Mouse (Mus musculus) cerebellum, postnatal 14 days (tissue): Measurements from ENCODE around the gene Ndufa5.

Experiments
- DNase-seq, 2 experiments: peaks; one replicate each; pipeline ENCODE4 v3.0.0; 2021; ENCODE audit warnings: mixed read lengths in 2 of 2

The Ndufa5 gene

DNA sequence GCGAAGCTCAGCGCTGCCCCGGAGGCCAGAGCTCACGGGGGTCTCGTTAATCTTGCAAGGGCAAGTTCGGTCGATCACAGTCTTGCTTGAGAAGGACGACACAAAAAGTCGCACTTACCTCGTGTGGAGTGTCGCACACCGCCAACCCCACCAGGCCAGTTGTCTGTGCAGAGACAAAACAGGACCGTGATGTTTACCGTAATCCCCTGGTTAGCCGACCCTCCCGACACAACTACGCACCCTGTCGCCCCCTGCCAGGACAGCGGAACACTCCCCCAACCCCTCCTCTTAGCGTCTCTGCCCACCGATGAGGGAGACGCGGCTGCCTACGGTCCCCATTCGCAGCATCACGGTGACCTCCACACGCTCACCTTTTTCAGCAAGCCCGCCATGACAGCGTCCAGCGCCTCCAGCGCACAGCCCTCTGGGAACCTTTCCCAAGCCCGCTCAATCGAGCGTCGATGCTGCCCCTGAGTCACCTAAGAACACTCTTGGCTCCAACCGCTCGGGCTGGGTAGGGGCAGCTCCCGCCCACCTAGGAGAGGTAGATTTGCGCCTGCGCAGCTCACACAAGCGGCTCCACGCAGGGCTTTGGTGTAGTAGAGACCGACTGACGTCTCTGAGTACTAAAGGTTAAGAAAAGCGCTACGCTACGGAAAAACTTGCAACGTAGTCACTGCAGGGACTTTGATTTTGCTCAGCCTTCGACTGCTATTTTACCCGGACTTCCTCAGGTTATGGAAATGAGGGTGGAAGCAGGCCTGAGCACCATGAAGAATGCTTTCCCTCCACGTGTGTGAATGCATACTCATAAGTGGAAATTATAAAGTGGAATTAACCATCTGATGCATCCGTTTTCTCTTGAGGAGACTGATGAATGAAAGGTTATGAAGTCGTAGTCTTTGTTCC is at the start of gene Ndufa5:
Gene Ndufa5 (minus strand): TSS at position 859 of the 909 bp plus-strand sequence.
- DNase-seq = peak; percentile 94

DNA sequence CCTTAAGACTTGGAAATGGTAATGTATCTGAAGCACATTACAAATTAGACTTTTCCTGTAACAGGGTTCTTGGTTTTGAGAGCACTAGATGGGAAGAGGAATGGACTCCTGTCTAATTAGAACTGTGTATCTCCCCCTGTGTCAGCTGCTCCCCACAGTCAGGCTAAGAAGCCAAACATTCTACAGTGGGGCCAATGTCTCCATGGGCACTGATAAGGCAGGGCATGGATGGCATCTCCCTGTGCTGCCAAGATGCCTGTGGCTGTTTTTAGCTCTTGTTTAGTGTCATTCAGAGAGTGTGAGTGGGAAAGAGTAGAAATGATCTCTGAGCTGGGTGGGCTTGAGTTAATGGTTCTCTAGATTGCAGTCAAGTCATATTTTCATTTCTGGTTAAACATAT is 45.5 kb upstream of the Ndufa5 start:
- no peak for DNase-seq

DNA sequence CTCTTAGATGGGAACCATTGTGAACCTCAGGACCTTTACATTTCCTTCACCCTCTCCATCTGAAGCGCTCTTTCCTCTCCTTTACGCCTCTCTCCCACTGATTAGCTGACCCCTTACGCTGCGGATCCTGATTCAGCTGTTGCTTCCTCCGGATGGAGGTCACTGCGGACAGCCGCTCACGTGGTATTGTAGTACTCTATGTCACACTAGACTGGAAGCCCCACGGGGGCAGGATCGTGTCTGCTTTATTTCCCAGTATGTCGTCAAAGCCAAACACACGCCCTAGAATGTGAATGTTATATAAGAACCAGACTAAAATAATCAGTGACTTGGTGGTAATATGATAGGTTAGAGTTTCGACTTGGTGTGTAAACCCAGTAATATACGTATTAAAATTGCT is 44.6 kb upstream of the Ndufa5 start:
- DNase-seq = no peak

DNA sequence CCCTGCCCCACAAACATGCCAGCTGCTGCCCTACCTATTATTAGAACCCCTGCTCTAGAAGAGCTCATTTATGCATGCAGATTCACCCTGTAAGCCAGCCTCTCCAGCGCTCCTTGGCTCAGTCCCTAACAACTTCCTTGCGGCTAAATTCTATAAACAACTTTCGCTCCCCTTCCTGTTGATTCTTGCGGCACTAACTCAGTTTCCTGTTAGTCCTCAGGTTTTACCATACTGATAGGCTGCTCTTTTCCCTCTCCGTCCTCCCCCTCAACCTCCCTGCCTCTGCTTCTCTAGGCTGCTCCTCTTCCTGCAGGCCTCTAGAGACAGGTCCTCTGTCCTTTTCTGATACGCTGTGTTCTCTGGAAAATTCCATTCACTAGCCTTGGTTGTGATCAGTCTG is 43.3 kb upstream of the Ndufa5 start:
- no peak for DNase-seq

DNA sequence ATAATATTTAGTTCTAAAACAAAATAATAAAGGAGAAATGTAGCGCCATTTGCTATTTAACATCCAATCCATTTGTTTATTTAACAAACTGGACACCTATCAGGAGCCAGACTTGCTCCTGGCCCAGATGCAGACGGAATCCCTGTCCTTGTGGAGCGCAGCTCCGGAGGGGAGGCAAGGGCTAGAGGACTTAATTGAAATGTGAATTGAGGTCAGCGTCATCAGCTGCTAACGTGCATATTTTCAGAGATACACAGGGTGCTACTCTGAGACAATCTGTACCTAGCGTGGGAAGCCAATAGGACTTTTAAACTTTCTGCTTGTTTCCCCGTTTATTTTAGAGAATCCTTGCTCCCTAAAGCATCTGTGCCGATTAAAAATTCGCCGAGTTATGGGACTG is 42.5 kb upstream of the Ndufa5 start:
- no peak for DNase-seq

DNA sequence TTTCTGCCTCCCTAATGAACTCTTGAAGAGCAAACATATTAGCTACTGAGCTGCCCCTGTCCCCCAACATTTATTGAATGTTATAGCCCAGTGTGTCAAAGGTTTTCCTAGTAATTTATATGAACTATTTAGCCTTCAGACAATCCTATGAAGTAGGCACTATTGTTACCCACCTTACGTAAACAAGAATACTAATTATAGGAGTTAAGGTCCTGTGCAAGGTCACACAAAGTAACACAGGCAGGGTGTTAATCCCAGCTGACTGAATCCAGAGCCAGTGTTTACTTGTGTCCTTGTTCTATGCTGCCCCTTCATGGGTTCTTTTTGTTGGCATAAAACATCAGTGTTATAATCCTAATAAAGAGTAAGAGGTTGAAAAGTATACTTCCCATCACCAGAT is 41.9 kb upstream of the Ndufa5 start:
- DNase-seq = no peak

DNA sequence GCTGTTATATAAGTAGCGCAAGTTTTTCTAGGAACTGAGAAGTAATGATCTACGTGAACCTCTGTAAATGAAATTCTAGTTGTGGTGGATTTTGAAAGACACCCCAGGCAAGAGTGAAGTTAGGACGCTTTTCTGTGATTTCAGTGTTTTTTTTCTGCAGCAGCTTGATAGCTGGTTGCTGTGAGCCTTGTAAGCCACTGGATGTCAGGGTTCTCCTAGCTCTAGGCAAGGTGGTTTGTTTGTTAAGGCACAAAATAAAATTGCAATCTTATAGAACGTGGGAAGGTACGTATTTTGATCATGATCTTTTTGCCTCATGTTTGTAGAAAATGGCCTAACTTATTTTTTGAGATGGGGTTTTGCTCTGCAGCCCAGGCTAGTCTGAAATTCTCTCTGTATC is 41.1 kb upstream of the Ndufa5 start:
- no peak for DNase-seq

DNA sequence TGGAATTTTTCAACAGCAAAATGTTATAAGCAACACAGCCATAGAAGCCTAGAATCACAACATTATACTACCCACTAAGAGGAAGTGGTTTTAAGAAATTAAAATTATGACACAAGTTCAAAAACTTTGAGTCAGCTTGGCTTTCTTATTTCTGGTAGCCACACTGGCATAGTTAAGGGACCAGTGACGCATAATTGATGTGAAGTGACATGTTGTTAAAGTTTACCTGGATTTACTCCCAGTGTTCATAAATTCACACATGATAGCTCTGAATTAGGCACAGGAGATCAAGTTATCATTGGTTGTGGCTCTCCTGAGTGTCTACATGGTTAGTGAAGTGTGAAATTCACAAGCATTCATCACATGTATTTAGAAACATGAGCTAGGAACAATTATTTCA is 37.1 kb upstream of the Ndufa5 start:
- DNase-seq = peak in 1 of 2 experiments; percentile 56

DNA sequence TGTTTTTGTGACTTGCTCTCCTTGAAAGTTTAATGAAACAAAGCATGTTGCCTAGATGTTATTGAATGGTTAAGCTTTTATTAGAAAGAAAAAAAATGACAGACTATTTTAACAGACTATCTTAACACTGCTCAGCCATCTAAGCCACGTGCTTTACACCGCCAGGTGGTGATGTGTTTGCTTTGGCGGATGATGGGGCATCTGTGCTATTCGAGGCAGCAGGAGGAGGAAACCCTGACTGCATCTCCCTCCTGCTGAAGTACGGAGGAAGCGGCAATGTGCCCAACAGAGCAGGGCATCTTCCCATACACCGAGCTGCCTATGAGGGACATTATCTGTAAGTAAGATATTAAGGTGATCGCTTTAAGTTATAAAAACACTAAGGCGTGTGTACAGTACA is 36.3 kb upstream of the Ndufa5 start:
- peak; percentile 54 to 64 for DNase-seq

DNA sequence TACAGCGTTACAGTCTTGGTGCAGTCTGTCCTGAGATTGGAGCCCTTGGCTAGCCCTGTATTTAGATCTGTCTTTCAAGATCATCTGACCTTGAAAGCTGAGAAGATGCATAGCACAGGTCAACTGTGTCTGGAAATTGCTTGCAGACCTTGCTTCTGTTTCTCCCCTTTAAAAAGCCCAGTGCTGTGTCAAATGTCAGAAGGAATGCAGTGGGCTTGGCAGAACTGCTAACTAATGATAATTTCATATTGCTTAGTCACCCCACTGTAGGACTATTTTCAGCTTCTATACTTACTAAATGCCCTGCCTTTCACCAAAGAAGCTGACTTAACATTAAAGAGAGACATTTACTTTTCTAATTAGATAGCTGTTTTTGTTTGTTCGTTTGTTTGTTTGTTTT is 27.7 kb upstream of the Ndufa5 start:
- no peak for DNase-seq

DNA sequence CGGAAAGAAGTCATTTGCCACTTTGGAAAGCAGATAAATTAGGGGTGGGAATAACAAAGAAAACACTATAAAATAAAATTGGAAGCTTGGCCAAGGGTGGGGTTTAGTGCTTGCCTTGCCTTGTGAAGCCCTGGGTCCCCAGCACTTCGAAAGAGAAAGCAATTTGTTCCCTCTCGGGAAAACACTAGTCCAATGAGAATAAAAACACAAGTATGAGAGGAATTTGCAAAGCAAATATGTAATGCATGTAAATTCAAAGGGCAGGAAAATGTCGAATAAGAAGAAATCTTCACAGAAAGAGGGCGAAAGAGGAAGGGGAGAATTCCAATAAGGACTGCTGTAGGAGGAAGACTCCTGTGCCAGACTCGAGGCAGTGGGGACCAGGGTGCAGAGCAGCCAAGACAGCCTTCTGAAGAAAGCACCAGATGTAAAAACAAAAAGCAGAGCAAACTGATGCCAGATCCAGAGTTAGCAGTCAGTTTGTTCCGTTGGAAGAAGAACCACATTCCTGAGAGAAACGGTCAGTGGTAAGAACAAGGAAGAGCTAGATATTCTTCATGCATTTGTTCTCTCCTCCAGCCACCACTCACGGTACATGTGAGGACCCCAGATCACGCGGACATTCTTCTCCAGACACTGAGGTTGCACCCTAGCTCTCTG is 26.7 kb upstream of the Ndufa5 start:
- DNase-seq = no peak

DNA sequence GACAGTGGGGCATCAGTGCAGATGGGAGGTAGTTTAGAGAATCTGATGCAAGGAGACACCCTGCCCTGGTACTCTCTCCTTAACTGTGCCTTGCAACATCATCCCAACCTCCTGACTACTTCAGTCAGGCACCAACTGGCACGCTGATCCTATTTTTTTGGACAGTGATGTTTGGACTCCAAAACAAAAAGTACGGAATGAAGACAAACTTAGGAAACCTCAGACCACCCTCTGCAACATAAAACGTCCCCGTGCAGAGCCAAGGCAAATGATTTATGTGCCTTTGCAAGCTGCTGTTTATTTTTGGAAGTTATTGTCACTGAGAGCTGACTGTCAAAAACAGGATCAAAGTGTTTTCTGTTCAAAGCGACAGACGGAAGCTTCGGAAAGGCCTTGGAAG is 24.2 kb upstream of the Ndufa5 start:
- no peak for DNase-seq

DNA sequence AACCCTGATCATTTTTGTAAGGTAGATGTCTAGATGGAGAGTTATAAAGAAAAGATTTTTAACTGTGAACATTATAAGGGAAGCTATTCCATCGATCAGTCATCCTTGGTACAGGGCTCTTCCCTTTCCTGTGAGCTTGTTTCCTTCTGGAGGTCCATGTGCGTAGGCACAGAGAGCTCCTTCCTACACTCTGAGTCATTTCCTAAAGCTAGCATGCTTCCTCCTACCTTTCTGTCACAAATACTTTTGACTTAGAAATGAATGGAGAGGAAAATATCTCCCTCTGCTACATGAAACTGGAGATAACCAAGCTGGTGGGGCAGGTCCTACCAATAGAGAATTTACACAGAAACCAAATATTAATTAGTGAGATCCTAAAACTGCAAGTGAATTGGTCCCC is 22.0 kb upstream of the Ndufa5 start:
- no peak for DNase-seq

DNA sequence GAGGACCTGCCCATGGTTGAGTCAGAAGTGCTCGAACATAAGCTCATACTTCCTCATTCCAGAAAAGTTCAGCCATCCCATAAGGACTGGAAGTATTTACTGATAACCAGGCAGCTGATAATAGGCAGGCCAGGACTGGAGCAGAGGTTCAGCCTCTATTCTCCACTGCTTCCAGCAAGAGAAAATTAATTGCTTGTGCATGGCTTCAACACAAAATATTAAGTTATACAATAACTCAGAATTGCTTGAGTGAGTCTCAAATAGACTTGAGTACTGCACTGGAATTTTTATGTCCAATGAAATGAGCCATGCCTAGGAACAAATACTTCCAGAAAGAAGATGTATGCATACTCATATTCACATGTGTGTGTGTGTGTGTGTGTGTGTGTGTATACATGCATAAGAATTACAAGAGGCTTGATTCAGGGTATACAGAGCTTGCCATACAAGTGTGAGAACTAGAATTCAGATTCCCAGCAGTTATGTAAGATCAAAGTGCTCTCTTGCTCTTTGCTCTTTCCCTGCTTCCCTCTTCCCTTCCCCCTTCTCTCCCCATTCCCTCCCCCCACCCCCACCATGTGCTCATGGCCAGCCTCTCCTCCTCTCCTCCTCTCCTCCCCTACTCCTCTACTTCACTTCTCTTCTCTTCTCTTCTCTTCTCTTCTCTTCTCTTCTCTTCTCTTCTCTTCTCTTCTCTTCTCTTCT is 19.1 kb upstream of the Ndufa5 start:
- DNase-seq = no peak

DNA sequence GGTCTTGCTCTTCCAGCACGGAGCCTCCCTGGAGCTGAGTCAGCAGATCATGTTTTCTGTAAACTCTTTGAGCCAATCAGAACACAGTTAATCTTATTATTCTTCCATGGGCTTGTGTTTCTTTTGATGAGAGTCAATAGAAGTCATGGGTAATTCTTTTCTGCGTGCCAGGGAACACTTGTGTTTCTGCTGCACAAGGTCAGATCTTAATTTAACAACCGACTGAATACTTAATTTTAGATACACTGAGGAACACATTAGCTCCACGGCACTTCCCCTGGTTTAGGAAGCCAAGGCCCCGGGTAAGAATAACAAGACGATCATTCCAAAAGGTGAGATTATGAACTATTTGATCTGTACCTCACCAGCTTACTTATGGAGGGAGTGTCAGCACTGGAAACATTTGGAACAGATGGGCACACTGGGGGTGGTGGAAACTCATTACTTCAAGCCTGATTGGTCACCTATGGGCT is 15.3 kb upstream of the Ndufa5 start:
- DNase-seq = peak; percentile 31 to 71

DNA sequence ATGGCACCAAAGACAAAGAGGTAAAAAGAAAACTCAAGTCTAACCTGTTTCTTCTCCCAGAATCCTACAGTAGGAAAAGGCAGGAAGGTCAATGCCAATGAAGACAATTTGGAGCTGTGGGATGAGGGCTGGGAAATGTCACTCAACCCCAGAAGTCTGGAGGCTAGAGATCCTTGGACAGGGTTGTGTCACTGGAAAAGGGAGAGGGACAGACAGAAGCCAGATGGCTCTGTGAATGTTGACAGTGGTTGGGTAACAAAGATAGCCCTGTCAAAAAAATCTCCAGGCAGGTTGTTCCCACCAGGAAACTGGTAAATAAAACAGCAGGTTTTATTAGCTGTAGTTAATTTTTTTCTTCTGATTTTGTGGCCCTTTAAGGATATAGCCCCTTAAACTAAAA is 14.6 kb upstream of the Ndufa5 start:
- peak in 1 of 2 experiments; percentile 19 for DNase-seq

DNA sequence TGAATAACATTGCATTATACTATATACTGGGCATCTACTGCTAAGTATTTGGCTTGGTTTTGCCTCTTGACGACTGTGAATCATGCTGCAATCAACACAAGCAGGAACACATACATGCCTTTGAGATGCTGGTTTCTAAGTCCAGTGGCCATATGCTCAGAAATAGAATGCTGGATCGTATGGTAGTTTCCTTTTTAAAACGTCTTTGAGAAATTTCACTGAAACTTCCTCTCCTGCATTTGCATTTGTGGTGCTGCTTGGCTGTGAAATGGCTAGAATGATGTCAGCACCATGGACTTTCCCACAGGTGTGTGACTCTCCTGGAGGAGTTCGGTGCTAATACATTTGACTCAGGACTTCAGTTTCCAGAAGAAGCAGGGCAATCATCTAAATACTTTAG is 12.3 kb upstream of the Ndufa5 start:
- no peak for DNase-seq

DNA sequence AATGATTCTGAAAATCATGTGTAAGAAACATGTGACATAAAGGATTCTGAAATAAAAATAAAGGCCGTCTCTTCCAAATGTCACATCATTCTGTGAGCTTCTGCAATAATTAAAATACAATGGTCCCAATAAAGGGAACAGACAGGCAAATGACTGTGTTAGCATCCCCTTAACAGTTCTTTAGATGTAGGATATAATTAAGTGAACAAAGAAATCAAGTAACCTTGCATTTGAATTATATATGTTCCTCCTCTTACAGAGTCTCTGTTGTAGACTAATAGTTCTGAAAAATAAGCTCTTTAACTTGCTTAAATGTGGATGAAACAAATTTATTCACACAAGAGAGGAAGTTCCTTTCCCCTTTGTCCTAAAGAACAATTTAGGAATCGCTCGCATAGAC is 10.6 kb upstream of the Ndufa5 start:
- no peak for DNase-seq

DNA sequence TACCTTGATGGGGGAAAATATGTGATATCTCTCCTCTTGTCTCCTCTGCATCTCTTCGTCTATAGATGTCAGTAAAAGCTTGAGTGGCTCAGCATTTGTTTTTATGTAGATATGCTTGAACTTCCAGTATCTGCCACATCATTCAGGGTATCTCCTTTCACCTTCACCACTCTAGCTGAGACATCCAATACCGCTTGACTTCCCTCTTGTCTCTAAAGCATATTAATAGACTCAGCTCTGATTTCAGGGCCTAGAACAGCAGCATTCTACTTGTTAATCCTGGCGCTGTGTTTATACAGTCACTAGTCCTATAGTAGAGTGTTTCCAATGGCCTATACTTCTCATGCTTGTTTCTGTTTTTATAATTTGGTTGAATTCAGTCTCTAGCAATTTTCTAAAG is 5.0 kb upstream of the Ndufa5 start:
- no peak for DNase-seq

DNA sequence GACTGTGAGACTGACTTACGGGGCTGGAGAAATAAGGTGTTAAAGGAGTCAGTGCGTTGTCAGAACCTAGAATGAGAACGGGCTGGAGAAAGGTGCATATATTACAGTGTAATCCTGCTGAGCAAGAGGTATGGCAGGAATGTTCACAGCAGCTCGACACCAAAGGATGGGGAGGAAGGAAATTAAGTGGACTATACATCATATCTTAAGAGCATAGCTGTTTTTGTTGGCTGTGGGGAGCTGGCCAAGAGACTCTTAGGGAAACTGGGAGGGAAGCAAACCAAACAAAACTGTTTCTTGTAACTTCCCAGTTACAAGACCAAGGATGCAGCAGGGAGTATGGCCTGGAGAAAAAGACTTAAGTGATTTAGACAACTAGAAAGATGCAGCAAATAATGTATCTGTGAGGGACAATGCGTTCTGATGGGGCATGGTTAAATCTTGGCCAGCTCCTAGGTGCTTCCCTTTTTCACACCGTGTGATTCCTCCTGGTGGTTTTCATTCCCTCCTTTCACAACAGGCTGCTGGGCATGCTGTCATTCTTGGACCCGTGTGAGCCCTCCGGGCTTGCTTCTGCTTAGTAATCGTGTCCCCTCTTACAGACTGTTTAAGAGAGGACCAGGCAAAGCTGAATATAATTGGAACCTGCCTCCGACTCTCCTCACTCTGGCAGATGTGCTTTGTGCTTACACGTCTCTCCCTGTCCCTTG is 3.1 kb upstream of the Ndufa5 start:
- peak in 1 of 2 experiments; percentile 33 for DNase-seq

DNA sequence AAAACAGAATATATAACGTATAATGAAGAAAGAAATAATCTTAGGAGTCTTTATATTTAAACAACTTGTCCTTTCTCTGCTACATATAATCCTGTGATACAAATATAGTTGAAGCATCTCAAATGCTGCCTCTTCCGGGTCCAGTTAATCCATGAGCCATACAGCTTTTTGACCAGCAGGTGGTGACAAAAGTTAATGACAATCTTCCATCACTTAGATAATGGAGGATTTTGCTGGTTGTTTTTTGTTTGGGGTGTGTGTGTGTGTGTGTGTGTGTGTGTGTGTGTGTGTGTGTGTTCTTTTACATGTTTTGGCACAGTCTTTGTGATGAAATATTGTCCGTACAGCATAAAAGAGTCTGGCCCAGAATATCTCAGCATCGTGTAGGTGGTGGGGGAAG is 2.4 kb upstream of the Ndufa5 start:
- peak; percentile 74 to 75 for DNase-seq

DNA sequence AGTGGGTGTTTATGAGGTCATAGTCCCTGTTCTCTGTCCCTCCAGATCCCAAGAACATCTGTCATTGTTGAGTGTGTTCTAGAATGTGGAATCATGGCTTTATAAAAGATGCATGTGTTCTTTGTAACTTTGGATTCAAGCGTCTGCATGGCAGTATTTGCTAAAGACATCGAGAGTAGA is 141 bp upstream of the Ndufa5 start, which contains the start of gene Asb15:
Gene Asb15 (plus strand): TSS at position 81 of the 180 bp plus-strand sequence.
- no peak for DNase-seq

DNA sequence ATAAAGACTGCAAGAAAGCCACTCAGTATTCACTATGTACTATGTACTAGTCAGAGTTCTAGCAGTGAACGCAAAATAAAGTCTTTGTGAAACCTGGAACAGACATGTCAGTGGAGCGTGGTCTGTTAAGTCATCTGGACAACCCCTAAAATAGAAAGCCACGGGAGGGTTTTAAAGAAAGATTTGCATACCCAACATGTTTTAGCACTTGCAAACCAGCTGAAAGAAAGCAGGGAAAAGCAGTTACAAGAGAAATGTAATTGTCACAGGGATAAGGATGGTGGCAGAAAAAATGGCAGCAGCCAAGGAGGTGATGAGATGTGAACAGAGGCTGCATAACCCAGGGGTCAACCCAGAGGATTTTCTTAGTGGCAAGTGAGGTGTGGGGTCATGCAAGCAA is 2.1 kb downstream of the Ndufa5 start:
- DNase-seq = no peak
